Mouse (Mus musculus): Measurements from ENCODE around the gene Olfr701. TPM values are rescaled to one million over a fixed set of nuclear protein-coding genes. Genes with fewer than 3 reads are reported as not detected.

The Olfr701 gene
- not detected for total RNA-seq (2021)
- long read RNA-seq, experiment 1: 0 reads
- long read RNA-seq, experiment 2: 0 reads

DNA sequence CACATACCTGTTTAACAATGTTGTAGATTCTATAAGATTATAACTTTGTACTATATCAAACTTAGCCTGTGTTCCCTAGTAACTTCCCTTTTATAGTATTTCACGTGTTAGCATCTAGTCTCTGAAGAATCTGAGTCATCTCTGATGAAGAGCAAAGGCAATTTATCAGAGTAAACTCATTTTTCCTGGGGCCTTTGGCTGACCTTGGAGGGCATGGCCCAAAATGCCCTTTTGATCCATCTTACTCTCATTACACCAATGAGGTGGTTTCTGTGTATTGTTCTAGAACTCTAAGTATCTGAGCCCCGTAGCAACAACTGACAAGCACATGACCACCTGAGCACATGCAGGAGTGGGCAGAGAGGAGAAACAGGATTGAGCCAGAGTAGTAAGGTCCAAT lies at the start of gene Olfr701:
TSS of gene Olfr701 (plus strand) at position 301 of the 400 bp plus-strand sequence.
- no peak for DNase-seq

DNA sequence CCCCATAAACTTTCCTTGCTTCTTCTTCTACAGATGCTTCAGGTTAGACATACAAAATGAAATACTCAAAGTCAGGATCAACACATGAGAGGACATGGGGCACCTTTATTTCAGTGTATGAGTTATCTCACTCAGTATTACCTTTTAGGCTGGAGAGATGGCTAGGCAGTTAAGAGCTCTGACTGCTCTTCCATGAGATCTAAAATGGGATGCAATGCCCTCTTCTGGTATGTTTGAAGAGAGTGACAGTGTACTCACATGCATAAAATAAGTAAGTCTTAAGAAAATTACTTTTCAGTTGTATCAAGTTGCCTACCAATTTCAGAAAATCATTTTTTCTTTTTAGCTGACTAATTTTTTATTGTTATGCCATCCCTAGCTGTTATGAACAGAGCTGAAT lies 25.6 kb upstream of the Olfr701 start:
- DNase-seq: peak in 1 of 2 experiments; percentile 3

DNA sequence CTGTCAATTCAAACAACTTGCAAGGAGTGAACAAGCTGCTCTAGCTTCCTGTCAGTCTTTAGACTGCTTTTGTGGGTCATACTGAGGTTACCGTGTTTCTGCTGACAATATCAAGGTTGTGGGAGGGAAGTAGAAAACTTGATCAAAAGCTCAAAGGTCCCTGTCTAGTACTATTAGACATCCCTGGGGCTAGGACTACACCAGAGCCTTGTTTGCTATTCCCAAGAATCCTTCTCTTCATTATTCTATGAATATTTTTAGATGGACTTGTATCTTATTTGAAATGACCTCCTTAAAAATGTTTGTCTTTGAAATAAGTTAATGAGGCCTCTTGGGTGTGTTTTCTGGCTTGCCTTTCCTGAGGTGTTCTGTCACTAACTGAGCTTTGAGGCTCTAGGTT lies 20.8 kb upstream of the Olfr701 start, which contains the start of gene Olfr699:
TSS of gene Olfr699 (minus strand) at position 101 of the 400 bp plus-strand sequence.
- DNase-seq: no peak

DNA sequence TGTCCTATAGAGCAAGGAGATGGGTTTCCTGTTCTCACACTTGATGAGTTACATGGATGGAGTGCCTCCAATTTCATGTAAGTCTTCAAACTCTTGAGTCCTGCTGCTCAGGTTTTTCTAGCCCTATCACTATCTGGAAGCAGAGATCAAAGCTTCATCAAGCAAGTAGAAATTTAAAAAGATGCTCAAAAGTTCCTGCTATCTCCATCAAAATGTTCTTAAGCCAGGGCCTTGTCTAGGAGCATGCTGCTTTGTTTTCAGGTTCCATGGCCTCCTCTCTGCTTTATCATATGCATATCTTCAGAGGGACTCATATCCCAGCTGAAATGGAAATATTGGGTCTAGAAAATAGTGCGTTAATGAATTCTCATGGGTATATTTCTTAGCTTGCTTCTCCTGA lies 5.2 kb upstream of the Olfr701 start, which contains the start of gene Olfr700:
TSS of gene Olfr700 (minus strand) at position 101 of the 400 bp plus-strand sequence.
- no peak for DNase-seq

DNA sequence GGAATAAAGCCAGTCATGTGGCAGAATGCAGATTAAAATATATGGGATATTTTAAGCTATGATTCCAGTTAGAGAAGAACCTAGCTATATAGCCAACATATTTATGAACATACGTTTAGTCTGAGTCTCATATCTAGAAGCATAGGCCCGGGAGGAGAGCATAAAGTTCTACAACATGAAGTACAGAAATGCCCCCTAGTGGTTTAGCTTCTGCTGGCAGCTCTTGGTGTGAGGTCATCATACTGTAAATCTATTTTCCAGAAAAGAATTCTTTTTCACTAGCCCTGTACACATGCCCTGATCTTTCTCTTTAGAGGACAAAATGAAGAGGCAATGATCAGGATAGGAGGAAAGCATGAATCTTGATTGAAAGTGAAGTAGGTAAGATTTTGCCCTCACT lies 1.8 kb downstream of the Olfr701 start:
- DNase-seq: peak in 1 of 2 experiments; percentile 9

DNA sequence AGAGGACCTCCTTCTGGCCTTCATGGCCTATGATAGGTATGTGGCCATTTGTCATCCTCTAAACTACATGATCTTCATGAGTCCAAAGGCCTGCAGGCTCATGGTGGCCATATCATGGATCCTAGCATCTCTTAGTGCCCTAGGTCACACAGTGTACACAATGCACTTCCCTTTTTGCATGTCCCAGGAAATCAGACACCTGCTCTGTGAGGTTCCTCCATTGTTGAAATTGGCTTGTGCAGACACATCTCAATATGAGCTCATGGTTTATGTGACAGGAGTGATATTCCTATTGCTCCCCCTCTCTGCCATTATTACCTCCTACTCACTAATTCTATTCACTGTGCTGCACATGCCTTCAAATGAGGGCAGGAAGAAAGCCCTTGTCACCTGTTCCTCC lies 4.5 kb downstream of the Olfr701 start:
- DNase-seq: no peak

DNA sequence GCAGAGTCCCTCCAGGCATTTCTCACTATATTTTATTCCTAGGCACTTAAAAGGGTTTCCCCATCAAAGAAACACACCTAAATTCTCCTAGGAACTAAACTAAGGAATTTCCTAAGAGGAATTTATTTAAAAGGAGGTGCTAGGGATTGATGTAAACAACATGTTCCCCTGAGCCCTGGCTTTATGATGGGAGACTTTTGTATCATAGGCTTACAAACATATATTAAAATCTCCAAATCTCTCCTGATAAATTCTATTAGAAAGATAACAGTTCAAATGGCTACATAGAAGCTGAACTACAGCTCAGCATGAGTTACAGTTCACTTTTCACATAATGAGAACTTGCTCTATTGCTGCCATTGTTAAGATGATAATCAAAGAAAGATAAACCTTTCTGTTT lies 19.9 kb downstream of the Olfr701 start, which contains the start of gene Olfr702:
TSS of gene Olfr702 (minus strand) at position 101 of the 400 bp plus-strand sequence.
- no peak for DNase-seq

DNA sequence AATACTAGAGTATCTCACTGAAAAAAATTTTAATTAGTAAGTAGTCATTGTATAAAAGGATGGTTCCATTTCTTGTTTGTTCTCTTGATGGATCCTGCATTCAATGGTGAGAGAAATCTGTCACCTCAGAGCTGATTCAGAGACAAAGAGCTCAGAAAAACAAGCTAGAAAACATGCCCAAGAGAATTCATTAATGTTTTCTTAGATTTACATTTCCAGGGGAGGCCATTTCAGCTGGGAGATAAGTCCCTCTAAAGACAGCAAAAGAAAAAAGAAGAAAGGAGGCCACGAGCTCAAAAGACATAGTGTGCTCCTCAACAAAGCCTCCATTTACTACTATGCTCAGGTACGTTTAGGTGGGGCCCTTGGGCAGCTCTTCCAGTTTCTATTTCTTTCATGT lies 29.1 kb downstream of the Olfr701 start, which contains the start of gene Olfr703:
TSS of gene Olfr703 (plus strand) at position 301 of the 400 bp plus-strand sequence.
- no peak for DNase-seq

DNA sequence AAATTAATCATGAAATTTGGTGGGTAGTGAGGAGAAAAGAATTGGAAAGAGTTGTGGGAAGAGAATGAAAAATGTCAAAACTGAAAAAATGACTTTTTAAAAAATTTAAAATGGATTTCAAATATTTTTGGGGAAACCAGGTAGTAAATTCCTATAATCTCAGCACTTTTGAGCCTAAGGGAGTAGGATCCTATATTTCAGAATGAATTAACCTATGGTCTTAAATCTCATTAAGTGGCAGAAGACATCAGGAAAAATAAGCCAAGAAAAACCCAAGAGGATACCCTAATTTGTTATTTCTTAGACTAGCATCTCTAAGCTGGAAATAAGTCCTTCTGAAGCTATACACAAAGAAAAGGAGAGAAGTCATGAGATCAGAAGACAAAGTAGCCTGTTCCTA lies 49.0 kb downstream of the Olfr701 start, which contains the start of gene Olfr704:
TSS of gene Olfr704 (plus strand) at position 301 of the 400 bp plus-strand sequence.
- no peak for DNase-seq

Other genes with a start within 250 kb of the Olfr701 start
- not detected for gene Olfr693, start 133.5 kb upstream of the Olfr701 start, total RNA-seq (2021)
- gene Olfr694, start 122.3 kb upstream of the Olfr701 start, total RNA-seq (2021): not detected
- gene Olfr695, start 97.7 kb upstream of the Olfr701 start, total RNA-seq (2021): not detected
- gene Olfr697, start 71.7 kb upstream of the Olfr701 start, total RNA-seq (2021): not detected
- not detected for gene Olfr698, start 58.7 kb upstream of the Olfr701 start, total RNA-seq (2021)
- not detected for gene Olfr699, start 20.9 kb upstream of the Olfr701 start, total RNA-seq (2021)
- not detected for gene Olfr700, start 5.3 kb upstream of the Olfr701 start, total RNA-seq (2021)
- not detected for gene Olfr702, start 19.8 kb downstream of the Olfr701 start, total RNA-seq (2021)
- not detected for gene Olfr703, start 29.2 kb downstream of the Olfr701 start, total RNA-seq (2021)
- gene Olfr704, start 49.1 kb downstream of the Olfr701 start, total RNA-seq (2021): not detected
- gene Olfr705, start 62.8 kb downstream of the Olfr701 start, total RNA-seq (2021): not detected
- gene Olfr706, start 74.0 kb downstream of the Olfr701 start, total RNA-seq (2021): not detected
- gene Olfr707, start 87.1 kb downstream of the Olfr701 start, total RNA-seq (2021): not detected
- not detected for gene Olfr1532-ps1, start 93.9 kb downstream of the Olfr701 start, total RNA-seq (2021)
- gene Olfr709-ps1, start 118.1 kb downstream of the Olfr701 start, total RNA-seq (2021): not detected
- not detected for gene Olfr710, start 134.2 kb downstream of the Olfr701 start, total RNA-seq (2021)
- not detected for gene Olfr6, start 149.8 kb downstream of the Olfr701 start, total RNA-seq (2021)
- not detected for gene Olfr711, start 161.3 kb downstream of the Olfr701 start, total RNA-seq (2021)
- not detected for gene Olfr2, start 191.9 kb downstream of the Olfr701 start, total RNA-seq (2021)
- gene Olfr713, start 217.0 kb downstream of the Olfr701 start, total RNA-seq (2021): not detected

Measured in heart, adult 18-20 months (tissue).